Mouse (Mus musculus) cerebellum, adult 2 months (tissue): Measurements from ENCODE around the gene Synj2. TPM values are rescaled to one million over a fixed set of nuclear protein-coding genes. Genes with fewer than 3 reads are reported as not detected.
A peak's percentile ranks its signal among the peaks of the same experiment; 100 is the strongest.

Source experiments
- DNase-seq, 2 experiments: peaks; one replicate each; pipeline ENCODE4 v3.0.0; 2021
- H3K27ac ChIP-seq: fragments of 200-500 bp; 2 replicates; pipeline ENCODE4 v1.5.1; 2012; ENCODE audit warnings: low read length, control low read depth, inconsistent platforms; ENCODE audit not compliant: insufficient read depth
- H3K27me3 ChIP-seq: fragments of 200-500 bp; 2 replicates; pipeline ENCODE4 v1.6.1; 2012; ENCODE audit warnings: inconsistent platforms, mild to moderate bottlenecking, low read length, moderate library complexity; ENCODE audit not compliant: control insufficient read depth, insufficient read depth
- H3K4me1 ChIP-seq: fragments of 200-500 bp; 2 replicates; pipeline ENCODE4 v1.6.1; 2011; ENCODE audit warnings: low read length; ENCODE audit not compliant: control insufficient read depth, insufficient read depth
- H3K4me3 ChIP-seq: fragments of 200-500 bp; replicated peaks from 2 replicates; pipeline ENCODE3; 2011; ENCODE audit warnings: mild to moderate bottlenecking, low read depth, low read length, control low read depth; ENCODE audit not compliant: insufficient read depth
- CTCF ChIP-seq: fragments of 200-500 bp; IDR thresholded peaks from 2 replicates; pipeline ENCODE4 v1.5.1; 2011; ENCODE audit warnings: low read depth, mild to moderate bottlenecking, control low read depth, low read length, moderate library complexity, borderline replicate concordance; ENCODE audit not compliant: insufficient read depth
- POLR2A ChIP-seq: fragments of 200-500 bp; IDR thresholded peaks from 2 replicates; pipeline ENCODE4 v1.6.1; 2011; ENCODE audit warnings: low read length, control low read depth, borderline replicate concordance; ENCODE audit not compliant: insufficient read depth
- WGBS: fragments of 180-500 bp; shearing (Covaris S2); methylation state at CpG from one replicate; pipeline ENCODE4 v1.1.7; 2018; 5-methylcytosine and 5-hydroxymethylcytosine counted together
- polyA plus RNA-seq: library from polyadenylated mRNA; depleted of rRNA; stranded (reverse); fragments of >200 nt; gene quantifications from 2 replicates; pipeline ENCODE4 v1.2.3, GENCODE M21; 2012

Gene Synj2
- polyA plus RNA-seq, 1 experiment, result 25.1 TPM

DNA sequence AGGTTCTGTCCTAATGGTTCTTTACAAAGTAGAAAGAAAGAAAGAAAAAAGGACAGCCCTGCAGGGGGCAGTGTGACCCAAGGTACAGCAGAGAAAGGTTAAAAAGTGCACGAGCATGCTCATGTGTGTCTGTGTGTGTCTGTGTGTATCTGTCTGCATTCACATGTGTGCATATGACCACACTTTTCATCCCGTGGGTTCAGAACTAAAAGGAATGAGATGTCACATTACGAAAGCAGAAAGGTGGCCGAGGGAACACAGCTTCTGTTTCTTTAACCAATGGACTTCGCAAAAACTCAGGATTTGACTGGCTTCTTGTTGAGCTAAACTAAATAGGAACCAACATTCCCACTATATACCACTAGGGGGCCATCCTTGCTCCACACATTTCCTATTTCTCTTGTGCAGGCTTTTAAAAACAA is 113.9 kb downstream of the Synj2 start:
- DNase-seq, result peak in 1 of 2 experiments; percentile 36
- 31% methylated on average over 5 of the region's 5 CpGs for WGBS

GRCm38 (mm10) chr17:6062793-6063192 is 121.7 kb downstream of the Synj2 start:
- Histone ChIP-seq H3K27ac (no peak overlapping the region), H3K4me3 (no peak overlapping the region), H3K4me1 (no peaks in the 10 kb centered on the region), H3K27me3 (no peaks in the 10 kb centered on the region)
- TF ChIP-seq CTCF (no peak), POLR2A (no peak)
- 79% methylated on average over 8 of the region's 8 CpGs for WGBS
- no peak for DNase-seq

More for the DNA sequence above, 113.9 kb downstream of the Synj2 start:
- H3K4me1 ChIP-seq, result no peaks in the 10 kb centered on the region
- no peaks in the 10 kb centered on the region for H3K27me3 ChIP-seq
- peak; percentile 33; the same call in 1 of the 2 replicates for TF ChIP-seq CTCF
- no peak for TF ChIP-seq POLR2A
- no peak overlapping the region for H3K27ac ChIP-seq
- H3K4me3 ChIP-seq, result no peak overlapping the region

DNA sequence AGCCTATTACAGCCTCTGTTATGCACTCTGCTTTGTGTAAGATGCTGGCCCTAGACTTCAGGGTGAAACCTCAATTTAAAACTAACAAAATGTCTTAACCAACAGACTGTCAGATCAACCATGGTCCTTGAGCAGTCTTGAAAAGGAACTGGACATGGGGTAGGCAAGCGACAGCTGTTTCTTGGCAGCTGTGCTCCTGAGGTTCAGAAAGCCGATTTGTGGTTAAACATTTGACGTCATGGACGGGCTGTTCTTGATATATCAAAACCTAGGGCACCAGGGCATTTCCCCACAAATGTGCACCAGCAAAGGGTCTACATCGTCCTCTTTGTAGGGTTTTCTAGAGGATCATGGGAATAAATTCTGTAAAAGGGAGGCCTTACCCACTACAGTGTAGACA is 122.5 kb downstream of the Synj2 start:
- no peak overlapping the region for H3K27ac ChIP-seq
- no peak overlapping the region for H3K4me3 ChIP-seq
- no peaks in the 10 kb centered on the region for H3K27me3 ChIP-seq
- no peaks in the 10 kb centered on the region for H3K4me1 ChIP-seq
- WGBS, result 94% methylated on average over 5 of the region's 5 CpGs
- DNase-seq, result no peak
- no peak for TF ChIP-seq CTCF
- no peak for TF ChIP-seq POLR2A

- WGBS, result 88% methylated on average over 2 of the region's 2 CpGs
- no peak for DNase-seq
- no peaks in the 10 kb centered on the region for H3K27me3 ChIP-seq
- H3K27ac ChIP-seq, result no peak overlapping the region
- no peak overlapping the region for H3K4me3 ChIP-seq
- no peaks in the 10 kb centered on the region for H3K4me1 ChIP-seq
- no peak for TF ChIP-seq POLR2A
- no peak for TF ChIP-seq CTCF
These were observed 124.9 kb downstream of the Synj2 start for GRCm38 (mm10) chr17:6066021-6066420.

GRCm38 (mm10) chr17:6067613-6068012 is 126.5 kb downstream of the Synj2 start:
- no peak for DNase-seq
- no peaks in the 10 kb centered on the region for H3K4me1 ChIP-seq
- 90% methylated on average over 7 of the region's 7 CpGs for WGBS
- no peak overlapping the region for H3K4me3 ChIP-seq
- no peak for TF ChIP-seq POLR2A
- TF ChIP-seq CTCF, result no peak
- H3K27me3 ChIP-seq, result no peaks in the 10 kb centered on the region
- no peak overlapping the region for H3K27ac ChIP-seq

DNA sequence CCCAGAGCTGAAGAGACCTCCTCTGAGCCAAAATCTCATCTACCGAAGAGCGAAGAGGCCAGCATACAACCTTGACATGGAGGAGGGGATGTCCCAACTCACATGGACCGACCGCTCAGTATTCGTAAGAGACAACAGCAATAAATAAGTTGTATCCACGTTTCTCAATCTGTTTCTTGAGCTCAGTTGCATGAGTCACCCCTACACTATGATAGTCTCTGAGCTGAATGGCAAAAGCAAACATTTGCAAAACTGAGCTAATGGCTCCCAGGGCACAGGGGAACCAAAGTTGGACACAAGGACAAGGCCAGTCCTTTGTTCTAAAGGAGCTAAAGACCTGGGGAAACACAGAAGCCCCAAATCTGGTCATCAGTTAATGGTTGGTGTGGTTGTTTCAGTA is 128.8 kb downstream of the Synj2 start:
- no peaks in the 10 kb centered on the region for H3K4me1 ChIP-seq
- DNase-seq, result no peak
- TF ChIP-seq CTCF, result no peak
- no peak for TF ChIP-seq POLR2A
- H3K27ac ChIP-seq, result no peak overlapping the region
- no peaks in the 10 kb centered on the region for H3K27me3 ChIP-seq
- 93% methylated on average over 6 of the region's 6 CpGs for WGBS
- H3K4me3 ChIP-seq, result no peak overlapping the region

DNA sequence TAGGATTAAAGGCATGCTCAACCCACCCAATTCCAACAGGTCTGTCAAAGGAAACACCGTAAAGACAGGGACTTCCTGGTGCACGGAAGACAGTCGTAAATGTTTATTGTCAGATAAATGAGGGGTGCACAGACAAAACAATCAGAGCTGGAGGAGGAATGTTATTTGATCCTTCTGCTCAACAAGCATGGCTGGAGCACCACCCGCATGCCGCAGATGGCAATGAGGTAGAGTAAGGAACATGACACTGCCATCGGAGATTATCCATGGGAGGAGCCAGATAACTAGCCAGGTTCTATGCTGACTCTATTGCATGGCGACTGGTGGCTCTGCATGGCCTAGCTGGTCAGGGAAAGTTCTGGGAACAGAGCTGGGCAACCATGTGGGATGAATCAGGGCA is 132.3 kb downstream of the Synj2 start:
- 93% methylated on average over 7 of the region's 7 CpGs for WGBS
- no peak overlapping the region for H3K27ac ChIP-seq
- no peak for DNase-seq
- H3K4me1 ChIP-seq, result peaks cover 6% of the 10 kb centered on the region; the same call in 1 of the 2 replicates
- TF ChIP-seq POLR2A (no peak), CTCF (no peak)
- no peaks in the 10 kb centered on the region for H3K27me3 ChIP-seq
- no peak overlapping the region for H3K4me3 ChIP-seq

GRCm38 (mm10) chr17:6079287-6080122 is 138.4 kb downstream of the Synj2 start, which contains the start of the genes Serac1 and Gtf2h5:
Gene Serac1 (minus strand): TSS chr17:6079741.
Gene Gtf2h5 (plus strand): TSS chr17:6079786.
- peak; percentile 98 to 99 for DNase-seq
- peak within 1 kb of the TSS; percentile 74 for H3K4me3 ChIP-seq
- peaks cover 6% of the 10 kb centered on the region; the same call in 1 of the 2 replicates for H3K4me1 ChIP-seq
- under 1% methylated on average over 69 of the region's 70 CpGs for WGBS
- TF ChIP-seq CTCF (no peak), POLR2A (peak; percentile 97)
- no peaks in the 10 kb centered on the region for H3K27me3 ChIP-seq
- H3K27ac ChIP-seq, result peak within 1 kb of the TSS; percentile 55
